Mouse (Mus musculus): ENCODE data around the gene Naa40. TPM values are rescaled to one million over a fixed set of nuclear protein-coding genes. Genes with fewer than 3 reads are reported as not detected.

Naa40 gene
- polyA plus RNA-seq, 1 experiment from 2014 or later, result 62.7 TPM

- H3K27me3 ChIP-seq (replicated peaks; ENCODE audit: control insufficient read depth, insufficient read depth, low read length), result no peaks in the 10 kb centered on the region
- 15% methylated on average over 17 of the region's 17 CpGs for WGBS
- DNase-seq (ENCODE audit: low spot score) (no peak), ATAC-seq (peak; percentile 15; the same call in 1 of the 2 replicates)
- no peaks in the 10 kb centered on the region for H3K9me3 ChIP-seq (replicated peaks; ENCODE audit: control insufficient read depth, low read length)
- H3K9ac ChIP-seq (ENCODE audit: low read length), result no peak overlapping the region
- H3K4me1 ChIP-seq (ENCODE audit: control insufficient read depth, insufficient read depth, low read length), result peaks cover 12% of the 10 kb centered on the region
- H3K4me2 ChIP-seq (ENCODE audit: low read length), result no peak overlapping the region
- H3K4me3 ChIP-seq (ENCODE audit: low read depth, low read length), result no peak overlapping the region
- H3K27ac ChIP-seq (ENCODE audit: low read depth, low read length), result no peak overlapping the region
- H3K36me3 ChIP-seq (ENCODE audit: control insufficient read depth, insufficient read depth, low read length), result peaks cover 48% of the 10 kb centered on the region
Observed at GRCm38 (mm10) chr19:7196741-7197270, 44.2 kb downstream of the Naa40 start.

- H3K27me3 ChIP-seq (replicated peaks; ENCODE audit: control insufficient read depth, insufficient read depth, low read length), result no peaks in the 10 kb centered on the region
- H3K36me3 ChIP-seq (ENCODE audit: control insufficient read depth, insufficient read depth, low read length), result peaks cover 41% of the 10 kb centered on the region
- no peaks in the 10 kb centered on the region for H3K9me3 ChIP-seq (replicated peaks; ENCODE audit: control insufficient read depth, low read length)
- WGBS, result 14% methylated on average over 33 of the region's 33 CpGs
- H3K4me2 ChIP-seq (ENCODE audit: low read length), result no peak overlapping the region
- ATAC-seq, result no peak
- H3K27ac ChIP-seq (ENCODE audit: low read depth, low read length), result no peak overlapping the region
- H3K4me1 ChIP-seq (ENCODE audit: control insufficient read depth, insufficient read depth, low read length), result peaks cover 15% of the 10 kb centered on the region
- DNase-seq (ENCODE audit: low spot score), result peak; percentile 59
- no peak overlapping the region for H3K9ac ChIP-seq (ENCODE audit: low read length)
- no peak overlapping the region for H3K4me3 ChIP-seq (ENCODE audit: low read depth, low read length)
Observed at GRCm38 (mm10) chr19:7195900-7196728, 44.9 kb downstream of the Naa40 start.

GRCm38 (mm10) chr19:7192561-7192967, 48.4 kb downstream of the Naa40 start:
- H3K4me1 ChIP-seq (ENCODE audit: control insufficient read depth, insufficient read depth, low read length), result peaks cover 23% of the 10 kb centered on the region

DNA sequence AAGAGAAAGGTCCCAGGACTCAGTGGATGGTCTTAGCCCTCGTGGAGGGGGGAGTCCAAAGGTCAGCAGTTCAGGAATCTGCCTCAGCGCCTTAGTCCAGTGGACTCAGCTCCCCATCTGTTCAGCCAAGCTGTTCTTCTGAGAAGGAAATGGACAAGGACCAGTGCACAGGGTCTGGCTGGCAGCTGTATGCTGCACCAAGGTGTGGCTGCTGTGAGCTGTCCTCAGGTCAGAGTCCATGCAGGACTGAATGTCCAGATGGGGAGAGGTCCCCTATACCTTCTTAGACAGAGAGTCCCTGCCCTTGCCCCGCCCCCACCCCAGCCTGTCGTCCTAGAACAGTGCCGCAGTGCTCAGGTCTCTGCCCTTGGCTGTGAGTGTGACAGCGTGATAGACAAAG, 49.3 kb downstream of the Naa40 start:
- no peaks in the 10 kb centered on the region for H3K9me3 ChIP-seq (replicated peaks; ENCODE audit: control insufficient read depth, low read length)
- WGBS, result 52% methylated on average over 6 of the region's 6 CpGs
- no peak for DNase-seq (ENCODE audit: low spot score)
- no peak overlapping the region for H3K4me3 ChIP-seq (ENCODE audit: low read depth, low read length)
- peaks cover 23% of the 10 kb centered on the region for H3K4me1 ChIP-seq (ENCODE audit: control insufficient read depth, insufficient read depth, low read length)
- H3K27ac ChIP-seq (ENCODE audit: low read depth, low read length), result no peak overlapping the region
- no peaks in the 10 kb centered on the region for H3K36me3 ChIP-seq (ENCODE audit: control insufficient read depth, insufficient read depth, low read length)
- no peaks in the 10 kb centered on the region for H3K27me3 ChIP-seq (replicated peaks; ENCODE audit: control insufficient read depth, insufficient read depth, low read length)
- H3K9ac ChIP-seq (ENCODE audit: low read length), result no peak overlapping the region
- H3K4me2 ChIP-seq (ENCODE audit: low read length), result no peak overlapping the region
- no peak for ATAC-seq

More at GRCm38 (mm10) chr19:7192561-7192967, 48.4 kb downstream of the Naa40 start:
- Histone ChIP-seq H3K9me3 (replicated peaks; ENCODE audit: control insufficient read depth, low read length) (no peaks in the 10 kb centered on the region), H3K4me3 (ENCODE audit: low read depth, low read length) (no peak overlapping the region), H3K36me3 (ENCODE audit: control insufficient read depth, insufficient read depth, low read length) (peaks cover 8% of the 10 kb centered on the region; the same call in 1 of the 2 replicates), H3K4me2 (ENCODE audit: low read length) (no peak overlapping the region), H3K27me3 (replicated peaks; ENCODE audit: control insufficient read depth, insufficient read depth, low read length) (no peaks in the 10 kb centered on the region), H3K9ac (ENCODE audit: low read length) (no peak overlapping the region), H3K27ac (ENCODE audit: low read depth, low read length) (no peak overlapping the region)
- 0% methylated on average over 2 of the region's 2 CpGs for WGBS
- ATAC-seq, result no peak
- DNase-seq (ENCODE audit: low spot score), result peak; percentile 71

GRCm38 (mm10) chr19:7190986-7191385, 50.0 kb downstream of the Naa40 start:
- H3K4me2 ChIP-seq (ENCODE audit: low read length), result no peak overlapping the region
- H3K36me3 ChIP-seq (ENCODE audit: control insufficient read depth, insufficient read depth, low read length), result no peaks in the 10 kb centered on the region
- 11% methylated on average over 5 of the region's 5 CpGs for WGBS
- no peaks in the 10 kb centered on the region for H3K27me3 ChIP-seq (replicated peaks; ENCODE audit: control insufficient read depth, insufficient read depth, low read length)
- H3K9ac ChIP-seq (ENCODE audit: low read length), result no peak overlapping the region
- ATAC-seq (no peak), DNase-seq (ENCODE audit: low spot score) (no peak)
- H3K4me3 ChIP-seq (ENCODE audit: low read depth, low read length), result no peak overlapping the region
- no peaks in the 10 kb centered on the region for H3K9me3 ChIP-seq (replicated peaks; ENCODE audit: control insufficient read depth, low read length)
- peaks cover 23% of the 10 kb centered on the region for H3K4me1 ChIP-seq (ENCODE audit: control insufficient read depth, insufficient read depth, low read length)
- H3K27ac ChIP-seq (ENCODE audit: low read depth, low read length), result no peak overlapping the region

- H3K4me1 ChIP-seq (ENCODE audit: control insufficient read depth, insufficient read depth, low read length), result peaks cover 31% of the 10 kb centered on the region
- H3K4me2 ChIP-seq (ENCODE audit: low read length), result no peak overlapping the region
- no peaks in the 10 kb centered on the region for H3K9me3 ChIP-seq (replicated peaks; ENCODE audit: control insufficient read depth, low read length)
- H3K27me3 ChIP-seq (replicated peaks; ENCODE audit: control insufficient read depth, insufficient read depth, low read length), result no peaks in the 10 kb centered on the region
- no peaks in the 10 kb centered on the region for H3K36me3 ChIP-seq (ENCODE audit: control insufficient read depth, insufficient read depth, low read length)
- no peak overlapping the region for H3K4me3 ChIP-seq (ENCODE audit: low read depth, low read length)
- 83% methylated on average over 4 of the region's 4 CpGs for WGBS
- H3K9ac ChIP-seq (ENCODE audit: low read length), result no peak overlapping the region
- DNase-seq (ENCODE audit: low spot score) (no peak), ATAC-seq (no peak)
- H3K27ac ChIP-seq (ENCODE audit: low read depth, low read length), result no peak overlapping the region
Observed at GRCm38 (mm10) chr19:7189026-7189425, 52.0 kb downstream of the Naa40 start.

GRCm38 (mm10) chr19:7187157-7187556, 53.8 kb downstream of the Naa40 start:
- H3K4me1 ChIP-seq (ENCODE audit: control insufficient read depth, insufficient read depth, low read length), result peaks cover 39% of the 10 kb centered on the region
- H3K27me3 ChIP-seq (replicated peaks; ENCODE audit: control insufficient read depth, insufficient read depth, low read length), result no peaks in the 10 kb centered on the region

GRCm38 (mm10) chr19:7185715-7186291, 55.2 kb downstream of the Naa40 start:
- DNase-seq (ENCODE audit: low spot score), result no peak
- 10% methylated on average over 18 of the region's 18 CpGs for WGBS
- no peak overlapping the region for H3K4me2 ChIP-seq (ENCODE audit: low read length)
- ATAC-seq, result no peak
- H3K27me3 ChIP-seq (replicated peaks; ENCODE audit: control insufficient read depth, insufficient read depth, low read length), result no peaks in the 10 kb centered on the region
- H3K9ac ChIP-seq (ENCODE audit: low read length), result 0 out of 2 replicates have a peak overlapping the region, but pooled peaks have one; percentile 25
- no peaks in the 10 kb centered on the region for H3K9me3 ChIP-seq (replicated peaks; ENCODE audit: control insufficient read depth, low read length)
- no peak overlapping the region for H3K4me3 ChIP-seq (ENCODE audit: low read depth, low read length)
- peaks cover 43% of the 10 kb centered on the region for H3K4me1 ChIP-seq (ENCODE audit: control insufficient read depth, insufficient read depth, low read length)
- H3K27ac ChIP-seq (ENCODE audit: low read depth, low read length), result no peak overlapping the region
- no peaks in the 10 kb centered on the region for H3K36me3 ChIP-seq (ENCODE audit: control insufficient read depth, insufficient read depth, low read length)

More at GRCm38 (mm10) chr19:7187157-7187556, 53.8 kb downstream of the Naa40 start:
- Histone ChIP-seq H3K9ac (ENCODE audit: low read length) (no peak overlapping the region), H3K4me2 (ENCODE audit: low read length) (no peak overlapping the region), H3K36me3 (ENCODE audit: control insufficient read depth, insufficient read depth, low read length) (no peaks in the 10 kb centered on the region), H3K9me3 (replicated peaks; ENCODE audit: control insufficient read depth, low read length) (no peaks in the 10 kb centered on the region), H3K4me3 (ENCODE audit: low read depth, low read length) (no peak overlapping the region), H3K27ac (ENCODE audit: low read depth, low read length) (no peak overlapping the region)
- ATAC-seq (no peak), DNase-seq (ENCODE audit: low spot score) (no peak)
- WGBS, result 56% methylated on average over 5 of the region's 5 CpGs

DNA sequence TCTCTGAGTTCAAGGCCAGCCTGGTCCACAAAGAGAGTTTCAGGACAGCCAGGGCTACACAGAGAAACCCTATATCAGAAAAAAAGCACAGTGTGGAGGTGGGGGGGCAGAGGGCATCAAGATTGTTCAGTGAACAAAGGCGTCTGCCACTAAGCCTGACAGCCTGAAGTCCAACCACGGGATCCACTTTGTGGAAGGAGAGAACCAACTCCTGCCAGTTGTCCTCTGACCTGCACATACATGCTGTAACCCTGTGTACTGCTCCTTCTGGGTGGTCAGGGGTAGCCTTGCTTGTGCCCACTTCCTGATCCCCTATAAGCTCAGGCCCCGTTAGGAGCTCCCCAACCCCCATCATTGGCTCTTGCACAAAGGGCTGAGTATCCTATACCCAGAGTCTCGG, 55.9 kb downstream of the Naa40 start:
- WGBS, result 42% methylated on average over 4 of the region's 4 CpGs
- H3K4me3 ChIP-seq (ENCODE audit: low read depth, low read length), result no peak overlapping the region
- H3K9me3 ChIP-seq (replicated peaks; ENCODE audit: control insufficient read depth, low read length), result no peaks in the 10 kb centered on the region
- no peak for ATAC-seq
- H3K27ac ChIP-seq (ENCODE audit: low read depth, low read length), result no peak overlapping the region
- peaks cover 47% of the 10 kb centered on the region for H3K4me1 ChIP-seq (ENCODE audit: control insufficient read depth, insufficient read depth, low read length)
- no peak overlapping the region for H3K4me2 ChIP-seq (ENCODE audit: low read length)
- H3K27me3 ChIP-seq (replicated peaks; ENCODE audit: control insufficient read depth, insufficient read depth, low read length), result no peaks in the 10 kb centered on the region
- H3K9ac ChIP-seq (ENCODE audit: low read length), result no peak overlapping the region
- no peaks in the 10 kb centered on the region for H3K36me3 ChIP-seq (ENCODE audit: control insufficient read depth, insufficient read depth, low read length)
- DNase-seq (ENCODE audit: low spot score), result no peak
